In the genomic region with DNA sequence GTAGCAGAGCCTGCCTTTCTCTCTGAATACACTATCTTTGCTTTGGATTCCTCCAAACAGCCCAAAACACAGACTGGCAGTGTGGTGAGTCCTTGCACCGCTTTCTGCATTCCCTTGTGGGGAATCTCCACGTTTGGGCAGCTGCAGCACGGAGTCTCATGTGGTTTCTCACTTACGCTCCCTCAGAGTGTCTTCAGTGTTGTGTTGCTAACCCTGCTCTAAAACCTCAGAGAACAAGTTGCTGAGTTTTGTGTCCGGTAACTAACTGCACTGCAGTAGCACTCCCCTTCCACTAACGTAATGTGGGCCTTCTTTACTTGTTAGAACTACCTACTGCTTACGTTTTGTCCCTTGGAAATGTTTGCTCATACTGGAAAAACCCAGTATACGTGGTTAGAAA, we compare ENCODE assay signal across 23 mouse cellular contexts. TPM values are rescaled to one million over a fixed set of nuclear protein-coding genes. Genes with fewer than 3 reads are reported as not detected.
DNase-seq lines count a peak whose midpoint lies in the region; ATAC-seq and TF ChIP-seq lines count a peak whose summit lies in the region.
"Had no signal": no experiment of that assay in that cellular context is flagged by ENCODE, and none has a peak within 500 bp of the region (broad histone marks: within the 10 kb centered on the region; RNA-seq: fewer than 3 reads in every experiment).

No protein-coding gene starts in this region.

- TF ChIP-seq RAD21 in CH12.LX (IDR thresholded peaks at IDR 0.05; ENCODE audit: low read depth, low read length), result no peak

- H3K27ac ChIP-seq in heart, embryonic 10.5 days, result peak overlapping the region; percentile 72
- peak overlapping the region; percentile 57 for H3K27ac ChIP-seq in heart, postnatal 0 days (ENCODE audit: low read depth)
- no peak overlapping the region for H3K27ac ChIP-seq in CH12.LX (ENCODE audit: insufficient read depth, low read depth)
- H3K27ac ChIP-seq: embryonic facial prominence, embryonic 12.5 days; forebrain, embryonic 15.5 days; hindbrain, embryonic 13.5 days; layer of hippocampus, adult 2 months; macrophage; midbrain, embryonic 12.5 days; neural tube, embryonic 15.5 days had no signal

- whole genome bisulfite sequencing in heart, embryonic 10.5 days, result 50% methylated on average over 8 of the region's 8 CpGs
- 44% methylated on average over 8 of the region's 8 CpGs for WGBS in heart, postnatal 0 days

- H3K27me3 ChIP-seq in heart, embryonic 10.5 days (ENCODE audit: insufficient read depth, poor library complexity, severe bottlenecking), result no peaks in the 10 kb centered on the region
- H3K27me3 ChIP-seq in heart, postnatal 0 days (ENCODE audit: control insufficient read depth, insufficient read depth, low read length), result no peaks in the 10 kb centered on the region
- H3K27me3 ChIP-seq in CH12.LX (replicated peaks), result no peaks in the 10 kb centered on the region
- H3K27me3 ChIP-seq: embryonic facial prominence, embryonic 12.5 days; forebrain, embryonic 15.5 days; hindbrain, embryonic 13.5 days; midbrain, embryonic 12.5 days; neural tube, embryonic 15.5 days had no signal

- DNase-seq in heart, embryonic 10.5 days (ENCODE audit: low spot score), result no peak
- no peak for DNase-seq in heart, postnatal 25 days (ENCODE audit: low spot score)
- DNase-seq in heart, postnatal 0 days (ENCODE audit: low spot score), result no peak
- DNase-seq in heart, adult 8-10 months (ENCODE audit: low spot score), result no peak
- peak; percentile 9 for DNase-seq in CH12.LX (ENCODE audit: extremely low read depth)
- DNase-seq in kidney, adult 18-20 months, result no peak
- DNase-seq: adrenal gland, adult 2 months; cerebellum, adult 9-11 months; kidney, adult 8-10 months; kidney, postnatal 14 days; lung, adult 2 months; thymus, postnatal 4 days had no signal

- no peak for TF ChIP-seq CTCF in heart, postnatal 0 days (IDR thresholded peaks at IDR 0.05; ENCODE audit: low read depth)
- TF ChIP-seq CTCF in CH12.LX (conservative IDR thresholded peaks at IDR 0.05 in 1 of 2, IDR thresholded peaks at IDR 0.05 in 1 of 2; ENCODE audit: low read depth in 2 of 2, low read length in 2 of 2), result no peak

- in situ Hi-C loops in CH12.LX (cut with MboI; ENCODE audit: low pct_ligation_motif_present, low pct_unique_long_range_greater_than_20kb, low sequenced_read_pairs), result no loop called here

- no peak overlapping the region for H3K9ac ChIP-seq in heart, postnatal 0 days (replicated peaks; ENCODE audit: low read depth, low read length)
- H3K9ac ChIP-seq in CH12.LX (ENCODE audit: insufficient read depth, low read depth), result no peak overlapping the region
- H3K9ac ChIP-seq: embryonic facial prominence, embryonic 12.5 days; forebrain, embryonic 15.5 days; hindbrain, embryonic 13.5 days; midbrain, embryonic 12.5 days; neural tube, embryonic 15.5 days had no signal

- H3K9me3 ChIP-seq in heart, embryonic 10.5 days, result no peaks in the 10 kb centered on the region
- no peaks in the 10 kb centered on the region for H3K9me3 ChIP-seq in heart, postnatal 0 days (replicated peaks; ENCODE audit: control insufficient read depth, low read length)
- peaks cover 3% of the 10 kb centered on the region for H3K9me3 ChIP-seq in CH12.LX (replicated peaks; ENCODE audit: low read length)
- H3K9me3 ChIP-seq: embryonic facial prominence, embryonic 12.5 days; forebrain, embryonic 15.5 days; hindbrain, embryonic 13.5 days; midbrain, embryonic 12.5 days; neural tube, embryonic 15.5 days had no signal

- 0 out of 2 replicates have a peak, but pooled peaks have one; percentile 15 for ATAC-seq in heart, postnatal 0 days (ENCODE audit: insufficient read depth, low read depth)
- ATAC-seq in monocyte, adult 5-6 weeks (replicated peaks; ENCODE audit: insufficient number of reproducible peaks, low FRiP score, low TSS enrichment, poor library complexity, severe bottlenecking), result peak; percentile 50; the same call in 1 of the 2 replicates
- ATAC-seq: forebrain, embryonic 15.5 days; inflammation-experienced regulatory T-cells, adult 6 months had no signal

- H3K4me2 ChIP-seq in heart, postnatal 0 days (ENCODE audit: low read depth, low read length), result no peak overlapping the region
- no peak overlapping the region for H3K4me2 ChIP-seq in CH12.LX (ENCODE audit: insufficient read depth, low read depth, poor library complexity, severe bottlenecking)
- H3K4me2 ChIP-seq: embryonic facial prominence, embryonic 12.5 days; forebrain, embryonic 15.5 days; hindbrain, embryonic 13.5 days; liver, embryonic 11.5 days; midbrain, embryonic 12.5 days; neural tube, embryonic 15.5 days had no signal

- H3K36me3 ChIP-seq in heart, embryonic 10.5 days, result peaks cover 26% of the 10 kb centered on the region
- H3K36me3 ChIP-seq in heart, postnatal 0 days (replicated peaks; ENCODE audit: control insufficient read depth, insufficient read depth, low read length), result peaks cover 26% of the 10 kb centered on the region
- peaks cover 20 to 71% of the 10 kb centered on the region in 2 experiments for H3K36me3 ChIP-seq in CH12.LX (replicated peaks in 1 of 2; ENCODE audit: control insufficient read depth in 1 of 2, insufficient read depth in 1 of 2, low read length in 1 of 2)

- peaks cover 65% of the 10 kb centered on the region for H3K4me1 ChIP-seq in heart, embryonic 10.5 days
- peaks cover 34% of the 10 kb centered on the region for H3K4me1 ChIP-seq in heart, postnatal 0 days (ENCODE audit: control insufficient read depth, insufficient read depth)
- peaks cover 0 to 44% of the 10 kb centered on the region in 2 experiments; a peak in 2 of 4 replicates for H3K4me1 ChIP-seq in CH12.LX (ENCODE audit: control insufficient read depth in 1 of 2, insufficient read depth in 2 of 2)

- peaks cover 17% of the 10 kb centered on the region for H3K79me2 ChIP-seq in CH12.LX (replicated peaks; ENCODE audit: control insufficient read depth, extremely low read depth, insufficient read depth, poor library complexity, severe bottlenecking)

- dilution Hi-C loops in CH12.LX (cut with MboI; ENCODE audit: extremely low pct_ligation_motif_present, extremely low pct_unique_long_range_greater_than_20kb, low sequenced_read_pairs), result no loop called here

- intact Hi-C loops in heart, postnatal 25 days (cut with DNase I), result no loop called here

- H3K4me3 ChIP-seq in heart, embryonic 10.5 days, result no peak overlapping the region
- no peak overlapping the region for H3K4me3 ChIP-seq in heart, postnatal 0 days (ENCODE audit: low read depth, low read length)
- H3K4me3 ChIP-seq in CH12.LX (replicated peaks in 1 of 3; ENCODE audit: low read depth in 2 of 3, low read length in 2 of 3, poor library complexity in 1 of 3), result no peak overlapping the region
- H3K4me3 ChIP-seq: embryonic facial prominence, embryonic 12.5 days; forebrain, embryonic 15.5 days; hindbrain, embryonic 13.5 days; layer of hippocampus, adult 2 months; midbrain, embryonic 12.5 days; neural tube, embryonic 15.5 days had no signal

- no peak for TF ChIP-seq POLR2A in CH12.LX (IDR thresholded peaks at IDR 0.05; ENCODE audit: low read depth, low read length)

- no peak for TF ChIP-seq EP300 in heart, postnatal 0 days (IDR thresholded peaks at IDR 0.05; ENCODE audit: low read depth)
- TF ChIP-seq EP300 in CH12.LX (IDR thresholded peaks at IDR 0.05; ENCODE audit: low read length), result peak; percentile 43; the same call in 1 of the 2 replicates

TF ChIP-seq in CH12.LX, 34 proteins besides CTCF, POLR2A, EP300 and RAD21:
- TF ChIP-seq ZNF384 (IDR thresholded peaks at IDR 0.05; ENCODE audit: low read depth, low read length) (peak; percentile 73; the same call in 1 of the 2 replicates), JUND (conservative IDR thresholded peaks at IDR 0.05; ENCODE audit: low read depth, low read length) (0 out of 2 replicates have a peak, but pooled peaks have one; percentile 21), CHD1 (IDR thresholded peaks at IDR 0.05; ENCODE audit: low read depth, low read length) (no peak)

RNA-seq across cellular contexts. Expression of gene Golga4, which starts 13.0 kb away (rescaled TPM):
- polyA plus RNA-seq in heart, embryonic 10.5 days (2016; fragmentation: Nextera tagmentation; extraction: Ambion mirVana), result 55.0 and 60.0 TPM in 2 replicates
- 100 to 1,000 TPM; 257 to 283 TPM for total RNA-seq in heart, postnatal 25 days (2021)
- 56.4 and 57.6 TPM in 2 replicates for total RNA-seq in heart, postnatal 0 days (2014; rRNA removed; ENCODE audit: low replicate concordance)
- 40.9 and 45.3 TPM in 2 replicates for polyA plus RNA-seq in heart, postnatal 0 days (2015; fragmentation: Nextera tagmentation; extraction: Ambion mirVana)
- 100 to 1,000 TPM; 361 to 439 (median 426) TPM for total RNA-seq in heart, adult 8-10 months (2022)
- total RNA-seq in CH12.LX (2012; rRNA removed), result 32.7 and 33.1 TPM in 2 replicates
- total RNA-seq in CH12.LX (2014; rRNA removed), result 20.9 and 23.7 TPM in 2 replicates
- 37.2 and 43.1 TPM in 2 replicates for polyA plus RNA-seq in CH12.LX (2012; ENCODE audit: insufficient read length, low read depth)
- total RNA-seq in monocyte, adult 5-6 weeks (2017), result 97.5 to 187 TPM (median 99.7 TPM) in 3 replicates

RNA-seq across cellular contexts. Expression of gene Eomes, which starts 41.1 kb away (rescaled TPM):
- polyA plus RNA-seq in heart, embryonic 10.5 days (2016; fragmentation: Nextera tagmentation; extraction: Ambion mirVana), result 0.11 and 0.13 TPM in 2 replicates
- not detected for total RNA-seq in heart, postnatal 25 days (2021)
- total RNA-seq in heart, postnatal 0 days (2014; rRNA removed; ENCODE audit: low replicate concordance), result not detected in 2 replicates
- not detected in 2 replicates for polyA plus RNA-seq in heart, postnatal 0 days (2015; fragmentation: Nextera tagmentation; extraction: Ambion mirVana)
- under 1 TPM in 1 of 4 experiments, not detected in 3; 0.06 TPM for total RNA-seq in heart, adult 8-10 months (2022)
- total RNA-seq in CH12.LX (2012; rRNA removed) (not detected in 2 replicates), CH12.LX (2014; rRNA removed) (not detected in 2 replicates)
- polyA plus RNA-seq in CH12.LX (2012; ENCODE audit: insufficient read length, low read depth), result 0.07 TPM in 1 of 2 replicates, not detected in the other
- total RNA-seq in monocyte, adult 5-6 weeks (2017), result 47.6 to 167 TPM (median 48.0 TPM) in 3 replicates
- total RNA-seq: granulocyte monocyte progenitor cell, adult 5-6 weeks had no signal
- polyA plus RNA-seq: liver, embryonic 11.5 days; macrophage; neural tube, embryonic 15.5 days had no signal

Comparison
In these comparisons a context has a peak if more than half of its experiments do, and no peak if none do; other contexts are left out.
1. RNA of gene Eomes, which starts 41.1 kb away (total RNA-seq): 47.6 to 167 TPM in monocyte, adult 5-6 weeks; 0.06 TPM in heart, adult 8-10 months, not detected in heart, postnatal 25 days, not detected in heart, postnatal 0 days and not detected in CH12.LX; every median in the first group is over 10 times any median in the second.